Mouse (Mus musculus) neural tube, embryonic 11.5 days (tissue): ENCODE data around the gene Eif2b5. TPM values are rescaled to one million over a fixed set of nuclear protein-coding genes. Genes with fewer than 3 reads are reported as not detected.
A peak's percentile ranks its signal among the peaks of the same experiment; 100 is the strongest.

Experiments
- ATAC-seq: fragments of 200-750 bp; cut with Nextera tagmentation; 2 replicates; pipeline ENCODE4 v1.8.0; 2017; ENCODE audit warnings: moderate number of reproducible peaks, mild to moderate bottlenecking, moderate TSS enrichment, moderate library complexity; ENCODE audit not compliant: insufficient read depth, low FRiP score, low TSS enrichment
- DNase-seq: peaks from one replicate; pipeline ENCODE4 v3.0.0-alpha.2; 2015; ENCODE audit warnings: low spot score
- H3K27ac ChIP-seq: fragments of 300-500 bp; sonication (generic); 2 replicates; pipeline ENCODE4 v1.5.1; 2014; ENCODE audit warnings: low read depth, mild to moderate bottlenecking, low read length
- H3K27me3 ChIP-seq: fragments of 300-500 bp; sonication (generic); 2 replicates; pipeline ENCODE4 v1.6.1; 2014; ENCODE audit warnings: mild to moderate bottlenecking, low read length, mixed read lengths; ENCODE audit not compliant: control insufficient read depth, insufficient read depth
- H3K36me3 ChIP-seq: fragments of 300-500 bp; sonication (generic); 2 replicates; pipeline ENCODE4 v1.6.1; 2014; ENCODE audit warnings: mild to moderate bottlenecking, low read length, moderate library complexity, mixed read lengths; ENCODE audit not compliant: control insufficient read depth, insufficient read depth
- H3K4me1 ChIP-seq: fragments of 300-500 bp; sonication (generic); 2 replicates; pipeline ENCODE4 v1.6.1; 2014; ENCODE audit warnings: low read length, mixed read lengths; ENCODE audit not compliant: control insufficient read depth, insufficient read depth
- H3K4me2 ChIP-seq: fragments of 300-500 bp; sonication (generic); 2 replicates; pipeline ENCODE4 v1.6.1; 2014; ENCODE audit warnings: low read depth, mild to moderate bottlenecking, moderate library complexity
- H3K4me3 ChIP-seq: fragments of 300-500 bp; sonication (generic); 2 replicates; pipeline ENCODE4 v1.5.1; 2014; ENCODE audit warnings: low read depth, low read length
- H3K9ac ChIP-seq: fragments of 300-500 bp; sonication (generic); 2 replicates; pipeline ENCODE4 v1.6.1; 2014; ENCODE audit warnings: mild to moderate bottlenecking, low read length
- H3K9me3 ChIP-seq: fragments of 300-500 bp; sonication (generic); 2 replicates; pipeline ENCODE4 v1.6.1; 2016; ENCODE audit warnings: low read length; ENCODE audit not compliant: control insufficient read depth
- WGBS: fragments of 180-500 bp; shearing (Covaris S2); extraction: QIAGEN DNeasy Blood & Tissue Kit; methylation state at CpG from one replicate; pipeline ENCODE4 v1.1.7; 2014; 5-methylcytosine and 5-hydroxymethylcytosine counted together
- polyA plus RNA-seq: library from polyadenylated mRNA; unstranded; fragments of >200 nt; fragmentation: Nextera tagmentation; extraction: Ambion mirVana; gene quantifications from 2 replicates; pipeline ENCODE4 v1.2.1, GENCODE M21; 2014

Eif2b5 gene
- polyA plus RNA-seq, 1 experiment from 2014 or later = 137 TPM

DNA sequence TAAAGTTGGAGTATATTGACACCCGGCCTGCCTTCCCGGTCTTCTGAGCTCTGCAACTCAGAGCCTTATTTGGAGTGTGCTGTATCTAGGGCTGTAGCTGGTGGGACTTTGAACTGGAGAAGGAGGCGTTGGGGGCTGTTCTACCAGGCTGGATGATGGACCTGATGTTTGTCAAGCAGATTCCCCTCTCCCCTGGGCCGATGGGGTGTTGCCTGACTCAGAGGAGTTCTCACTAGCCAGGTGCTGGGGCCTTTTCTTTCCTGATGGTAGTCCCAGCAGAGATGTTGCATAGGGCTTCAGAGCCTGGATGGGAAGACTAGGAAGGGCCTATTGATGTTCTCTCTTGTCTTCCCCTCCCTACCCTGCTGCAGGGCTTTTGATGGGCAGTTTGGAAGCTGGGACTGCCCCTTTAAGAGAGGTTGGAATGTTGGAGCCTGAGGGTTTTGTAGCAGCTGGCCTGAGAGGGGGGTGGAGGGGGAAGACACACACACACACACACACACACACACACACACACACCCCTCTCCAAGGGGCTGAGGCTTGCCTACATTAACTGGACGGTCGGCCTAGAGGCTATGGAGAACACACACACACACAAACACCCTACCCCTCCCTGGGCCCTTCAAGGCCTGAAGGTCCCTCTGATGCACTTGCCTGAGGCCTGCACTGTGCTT, 19.2 kb downstream of the Eif2b5 start:
- no peaks in the 10 kb centered on the region for H3K9me3 ChIP-seq
- H3K27me3 ChIP-seq = no peaks in the 10 kb centered on the region
- H3K27ac ChIP-seq = peak overlapping the region; percentile 83
- ATAC-seq (peak; percentile 52), DNase-seq (peak; percentile 76)
- H3K4me1 ChIP-seq = peaks cover 10% of the 10 kb centered on the region; the same call in 1 of the 2 replicates
- H3K9ac ChIP-seq = peak overlapping the region; percentile 97
- peak overlapping the region; percentile 97 for H3K4me3 ChIP-seq
- peaks cover 9% of the 10 kb centered on the region; the same call in 1 of the 2 replicates for H3K36me3 ChIP-seq
- 3% methylated on average over 6 of the region's 6 CpGs for WGBS
- H3K4me2 ChIP-seq = peak overlapping the region; percentile 48

- H3K27ac ChIP-seq = no peak overlapping the region
- ATAC-seq (no peak), DNase-seq (no peak)
- H3K36me3 ChIP-seq = peaks cover 53% of the 10 kb centered on the region
- no peak overlapping the region for H3K4me3 ChIP-seq
- H3K9ac ChIP-seq = no peak overlapping the region
- H3K4me2 ChIP-seq = no peak overlapping the region
- 84% methylated on average over 10 of the region's 10 CpGs for WGBS
- no peaks in the 10 kb centered on the region for H3K9me3 ChIP-seq
- H3K4me1 ChIP-seq = 0 out of 2 replicates have a peak, but pooled peaks cover 8% of the 10 kb centered on the region
- no peaks in the 10 kb centered on the region for H3K27me3 ChIP-seq
These were observed 25.3 kb downstream of the Eif2b5 start for GRCm38 (mm10) chr16:20523886-20524285.

DNA sequence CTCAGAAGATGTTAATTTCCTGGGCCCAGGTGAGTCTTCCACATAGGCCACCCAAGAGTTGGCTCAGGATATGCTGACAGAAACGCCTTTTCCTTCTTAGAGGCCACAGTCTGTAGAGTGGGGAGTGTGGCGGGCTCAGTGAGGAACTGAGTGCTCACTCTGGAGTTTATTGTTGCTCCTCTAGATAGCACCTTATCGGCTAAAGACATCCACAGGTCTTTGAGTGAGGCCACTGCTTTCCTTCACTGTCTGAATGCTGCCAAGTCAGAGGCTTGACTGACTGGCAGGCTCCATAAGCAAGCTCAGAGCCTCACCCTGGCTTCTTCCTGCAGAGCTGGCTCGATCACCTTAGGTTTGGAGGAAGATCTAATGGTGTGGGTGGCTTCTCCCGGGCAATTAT, 30.2 kb downstream of the Eif2b5 start:
- no peak for ATAC-seq
- H3K27me3 ChIP-seq = no peaks in the 10 kb centered on the region
- H3K36me3 ChIP-seq = peaks cover 48% of the 10 kb centered on the region
- no peak overlapping the region for H3K9ac ChIP-seq
- no peak overlapping the region for H3K27ac ChIP-seq
- no peaks in the 10 kb centered on the region for H3K4me1 ChIP-seq
- no peak overlapping the region for H3K4me3 ChIP-seq
- H3K9me3 ChIP-seq = no peaks in the 10 kb centered on the region
- WGBS = 92% methylated on average over 5 of the region's 5 CpGs
- no peak for DNase-seq
- no peak overlapping the region for H3K4me2 ChIP-seq

GRCm38 (mm10) chr16:20529375-20529774, 30.8 kb downstream of the Eif2b5 start:
- Histone ChIP-seq H3K4me3 (no peak overlapping the region), H3K9me3 (no peaks in the 10 kb centered on the region), H3K4me1 (no peaks in the 10 kb centered on the region), H3K27me3 (no peaks in the 10 kb centered on the region), H3K4me2 (no peak overlapping the region), H3K36me3 (peaks cover 42% of the 10 kb centered on the region), H3K27ac (no peak overlapping the region), H3K9ac (no peak overlapping the region)
- ATAC-seq = no peak
- WGBS = 100% methylated on average over 1 of the region's 1 CpGs
- no peak for DNase-seq

- Histone ChIP-seq H3K4me2 (no peak overlapping the region), H3K36me3 (peaks cover 33% of the 10 kb centered on the region), H3K4me1 (no peaks in the 10 kb centered on the region), H3K9ac (no peak overlapping the region), H3K27me3 (no peaks in the 10 kb centered on the region), H3K4me3 (no peak overlapping the region), H3K9me3 (no peaks in the 10 kb centered on the region), H3K27ac (no peak overlapping the region)
- WGBS = 96% methylated on average over 20 of the region's 20 CpGs
- DNase-seq = no peak
- no peak for ATAC-seq
These were observed 32.3 kb downstream of the Eif2b5 start for GRCm38 (mm10) chr16:20530941-20531340.

DNA sequence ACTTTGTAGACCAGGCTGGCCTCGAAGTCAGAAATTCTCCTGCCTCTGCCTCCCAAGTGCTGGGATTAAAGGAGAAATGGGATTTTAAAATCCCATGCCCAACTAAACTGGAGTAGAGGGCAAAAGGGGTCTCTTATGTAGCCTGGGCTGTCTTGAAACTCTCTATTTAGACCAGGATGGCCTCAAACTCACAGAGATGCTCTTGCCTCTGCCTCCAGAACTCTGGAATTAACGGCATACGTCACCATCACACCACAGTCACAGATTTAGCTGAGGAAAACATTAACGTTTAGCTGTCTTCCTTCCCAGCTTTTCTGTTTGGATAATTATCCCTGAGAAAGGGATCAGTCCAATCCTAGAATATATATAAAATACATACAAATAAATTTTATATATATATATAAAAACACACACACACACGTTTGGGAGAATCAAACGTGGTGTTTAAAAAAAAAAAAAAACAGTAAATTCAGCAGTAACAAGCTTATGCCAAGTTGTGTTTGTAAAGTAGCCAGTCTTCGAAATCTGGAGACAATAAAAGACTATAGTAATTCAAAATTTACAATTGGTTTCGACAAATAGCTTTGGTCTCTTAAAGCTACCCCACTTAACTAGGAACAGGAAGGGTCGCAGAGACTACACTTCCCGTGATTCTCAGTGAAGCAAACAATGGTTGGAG, 36.1 kb downstream of the Eif2b5 start:
- no peak for DNase-seq
- WGBS = 50% methylated on average over 10 of the region's 10 CpGs
- Histone ChIP-seq H3K27ac (no peak overlapping the region), H3K9me3 (no peaks in the 10 kb centered on the region), H3K36me3 (peaks cover 12% of the 10 kb centered on the region), H3K9ac (no peak overlapping the region), H3K4me1 (peaks cover 14% of the 10 kb centered on the region), H3K4me2 (no peak overlapping the region), H3K27me3 (no peaks in the 10 kb centered on the region), H3K4me3 (no peak overlapping the region)
- no peak for ATAC-seq

DNA sequence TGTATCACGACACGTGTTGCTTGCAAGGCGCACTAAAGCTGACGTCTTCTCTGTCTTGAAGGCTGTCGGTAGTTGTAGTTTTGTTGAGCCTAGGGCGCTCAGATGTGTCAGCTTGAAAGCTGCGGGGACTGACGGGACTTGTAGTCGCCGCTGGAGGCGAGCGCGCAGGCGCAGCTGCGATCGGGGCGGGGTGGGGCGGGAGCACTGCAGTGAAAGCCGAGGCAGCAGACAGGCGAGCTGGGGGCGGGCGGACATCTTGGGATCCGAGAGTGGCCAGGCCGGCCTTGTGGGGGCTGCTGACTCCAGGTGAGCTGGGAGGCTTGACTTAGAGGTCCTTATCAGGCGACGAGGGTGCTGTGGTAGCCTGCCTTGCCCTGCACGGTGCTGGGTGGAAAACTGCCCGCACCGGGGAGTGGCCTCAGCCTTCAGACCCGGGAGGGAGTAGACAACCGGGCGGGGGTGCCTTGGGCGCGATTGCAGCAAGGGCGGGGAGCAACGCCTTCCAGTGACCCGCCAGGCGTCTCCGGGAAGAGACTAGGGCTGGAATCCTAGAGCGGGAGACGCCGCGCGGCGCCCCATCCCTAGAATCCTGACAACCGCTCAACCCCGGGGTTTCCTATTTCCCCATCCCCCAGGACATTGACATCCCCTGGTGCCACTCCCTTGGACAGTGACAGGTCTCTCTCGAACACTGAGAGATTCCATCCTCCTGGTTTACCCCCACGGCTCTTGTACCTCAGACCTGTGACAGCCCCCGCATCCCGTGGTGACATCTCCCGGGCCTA, 36.9 kb downstream of the Eif2b5 start, which contains the start of gene Ap2m1:
TSS of gene Ap2m1 (plus strand) at position 183 of the 785 bp plus-strand sequence.
- Histone ChIP-seq H3K4me1 (peaks cover 14% of the 10 kb centered on the region), H3K4me3 (peak within 1 kb of the TSS; percentile 87), H3K4me2 (peak within 1 kb of the TSS; percentile 68), H3K36me3 (peaks cover 13% of the 10 kb centered on the region), H3K9me3 (no peaks in the 10 kb centered on the region), H3K27ac (peak within 1 kb of the TSS; percentile 67; the same call in 1 of the 2 replicates), H3K9ac (peak within 1 kb of the TSS; percentile 92), H3K27me3 (no peaks in the 10 kb centered on the region)
- WGBS = under 1% methylated on average over 50 of the region's 52 CpGs
- peak; percentile 97 for ATAC-seq
- peak; percentile 97 for DNase-seq

- no peak for DNase-seq
- Histone ChIP-seq H3K27ac (no peak overlapping the region), H3K9ac (peak overlapping the region; percentile 92), H3K4me1 (peaks cover 14% of the 10 kb centered on the region), H3K27me3 (no peaks in the 10 kb centered on the region), H3K9me3 (no peaks in the 10 kb centered on the region), H3K36me3 (peaks cover 11% of the 10 kb centered on the region), H3K4me2 (peak overlapping the region; percentile 68), H3K4me3 (peak overlapping the region; percentile 87)
- ATAC-seq = no peak
- WGBS = 39% methylated on average over 9 of the region's 9 CpGs
These were observed 37.6 kb downstream of the Eif2b5 start for GRCm38 (mm10) chr16:20536081-20536665.
